Mouse (Mus musculus): ENCODE data around the gene Col15a1.

The Col15a1 gene

DNA sequence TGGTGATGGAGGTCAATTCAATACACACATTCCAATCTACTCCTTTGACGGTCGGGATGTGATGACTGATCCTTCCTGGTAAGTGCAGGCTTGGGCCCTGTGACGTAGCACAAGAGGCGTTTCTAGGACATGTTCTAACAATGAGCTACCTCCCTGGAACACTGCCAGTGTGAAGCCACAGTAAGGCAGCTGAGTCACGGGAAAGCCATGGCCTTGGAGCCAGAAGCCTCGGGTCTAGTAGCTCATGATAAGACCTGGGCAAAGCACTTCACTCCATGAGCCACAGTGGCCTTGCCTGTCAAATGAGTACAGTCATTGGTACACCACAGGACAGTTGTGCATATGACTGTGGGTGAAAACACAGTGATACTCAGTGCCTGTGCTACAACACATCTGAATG lies 102.9 kb downstream of the Col15a1 start:
- DNase-seq: no peak

GRCm38 (mm10) chr4:47311467-47311866 lies 103.5 kb downstream of the Col15a1 start:
- no peak for DNase-seq

DNA sequence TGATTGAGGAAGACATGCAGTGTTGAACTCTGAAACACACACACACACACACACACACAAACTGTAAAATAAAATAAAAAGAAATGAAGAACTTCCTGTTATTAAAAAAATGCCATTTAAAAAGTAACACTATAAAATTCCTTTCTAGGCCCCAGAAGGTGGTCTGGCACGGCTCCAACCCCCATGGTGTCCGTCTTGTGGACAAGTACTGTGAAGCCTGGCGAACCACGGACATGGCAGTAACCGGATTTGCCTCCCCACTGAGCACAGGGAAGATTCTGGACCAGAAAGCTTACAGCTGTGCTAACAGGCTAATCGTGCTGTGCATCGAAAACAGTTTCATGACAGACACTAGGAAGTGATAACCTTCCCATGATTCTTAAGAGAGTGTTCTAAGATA lies 104.0 kb downstream of the Col15a1 start:
- DNase-seq: peak; percentile 24 to 50

GRCm38 (mm10) chr4:47312676-47313075 lies 104.7 kb downstream of the Col15a1 start:
- no peak for DNase-seq

DNA sequence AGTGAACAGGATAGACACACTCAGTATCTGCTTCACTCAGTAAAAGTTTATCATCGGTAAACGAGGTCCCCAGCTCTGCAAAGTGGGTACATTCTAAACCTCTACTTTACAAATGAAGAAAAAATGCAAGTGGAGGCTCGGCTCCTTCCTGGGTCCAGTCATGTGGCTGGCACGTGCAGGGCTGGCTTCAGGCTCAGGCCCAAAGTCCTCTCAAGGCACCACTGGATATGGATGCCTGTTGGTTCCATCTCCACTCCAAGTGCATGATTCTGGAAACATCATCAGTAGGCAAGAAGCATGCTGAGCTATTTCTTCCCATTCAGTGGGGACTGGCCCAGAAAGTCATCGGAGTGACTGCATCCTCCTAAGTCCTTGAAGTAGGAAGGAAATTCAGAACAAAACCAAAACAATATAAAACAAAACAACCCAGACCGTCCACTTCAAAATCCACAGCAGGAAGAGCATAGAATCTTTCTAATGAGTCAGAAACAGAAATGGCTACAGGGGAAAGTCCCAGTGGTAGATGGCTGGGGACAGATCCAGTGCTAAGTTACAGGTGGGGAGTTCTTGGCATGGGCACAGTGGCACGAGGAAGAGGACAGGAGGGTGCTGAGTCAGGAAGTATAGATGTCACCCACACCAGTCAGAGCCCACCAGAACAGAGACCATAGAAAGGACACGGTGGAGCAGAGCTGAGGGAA lies 105.9 kb downstream of the Col15a1 start:
- no peak for DNase-seq

DNA sequence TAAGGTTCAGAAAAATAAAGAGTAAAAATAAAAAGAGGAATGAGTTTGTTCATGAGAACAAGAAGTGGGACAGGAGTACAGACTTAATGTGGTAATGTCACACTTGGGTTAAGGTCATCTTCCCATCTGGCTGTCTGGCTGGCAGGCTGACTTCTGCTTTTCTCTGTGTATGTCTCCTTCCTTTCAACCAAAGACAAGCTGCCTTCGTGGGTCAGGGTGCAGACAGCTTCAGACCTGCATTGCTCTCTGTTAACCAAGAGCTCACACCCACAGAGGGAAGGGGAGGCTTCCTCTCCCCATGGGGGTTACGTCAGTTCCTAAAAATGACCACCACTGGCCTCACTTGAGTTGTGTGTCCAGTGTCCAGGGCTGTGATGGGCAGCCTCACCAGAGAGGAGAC lies 107.5 kb downstream of the Col15a1 start:
- no peak for DNase-seq

DNA sequence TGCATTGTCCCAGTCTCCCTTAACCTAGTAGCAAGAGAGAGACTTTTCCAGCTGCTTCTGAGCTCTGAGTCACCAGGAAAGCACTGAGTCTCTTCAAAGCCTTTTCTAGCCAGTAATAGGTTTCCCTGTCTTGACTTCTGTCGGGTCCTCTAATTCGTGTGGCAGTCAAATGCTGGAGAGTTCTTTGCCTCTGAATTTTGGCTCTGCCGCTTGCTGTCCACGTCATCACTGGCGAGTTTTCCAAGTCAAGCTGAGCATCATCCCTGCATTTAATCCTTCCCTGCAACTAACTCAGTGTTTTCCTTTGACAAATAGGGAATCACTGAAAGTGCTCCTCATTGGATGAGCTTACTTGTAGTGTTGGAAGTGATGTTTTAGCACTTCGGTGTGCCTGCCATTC lies 108.5 kb downstream of the Col15a1 start:
- DNase-seq: peak; percentile 63 to 70

- no peak for DNase-seq
These were observed 111.8 kb downstream of the Col15a1 start for GRCm38 (mm10) chr4:47319561-47320321.

DNA sequence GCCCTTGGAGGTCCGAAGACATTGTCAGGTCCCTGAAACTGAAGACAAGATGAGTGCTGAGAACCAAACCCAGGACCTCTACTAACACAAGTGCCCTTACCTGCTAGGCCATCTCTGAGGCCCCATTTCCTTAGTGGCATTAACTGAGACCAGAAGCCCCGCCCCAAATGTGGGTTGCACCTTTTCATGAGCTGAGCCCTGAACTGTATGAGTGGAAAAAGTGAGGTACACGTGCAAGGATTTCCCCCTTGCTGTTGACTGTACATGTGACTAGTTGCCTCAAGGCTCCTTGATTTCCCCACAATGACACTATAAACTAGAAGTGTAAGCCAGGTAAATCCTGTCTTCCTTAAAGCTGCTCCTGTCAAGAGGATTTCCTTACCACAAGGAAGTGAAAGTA lies 114.4 kb downstream of the Col15a1 start:
- no peak for DNase-seq

DNA sequence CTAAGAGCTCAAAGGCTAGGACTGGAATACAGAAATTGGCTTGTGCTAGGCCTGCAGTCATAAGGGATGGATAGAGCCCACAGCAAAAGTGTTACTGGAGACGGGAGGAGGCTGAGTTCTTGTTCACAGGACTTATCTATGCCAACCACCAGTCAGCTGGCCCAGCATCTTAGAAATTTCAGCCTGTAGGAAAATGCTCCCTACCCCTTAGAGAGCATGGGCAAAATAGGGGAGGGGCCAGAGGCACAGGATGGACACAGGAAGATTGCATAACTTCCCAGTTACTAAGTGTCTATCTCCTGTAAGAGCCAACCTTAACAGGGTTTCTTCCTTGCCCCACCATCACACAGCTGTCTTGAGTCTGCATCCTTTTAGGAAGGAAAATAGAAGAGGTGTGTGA lies 116.2 kb downstream of the Col15a1 start:
- DNase-seq: no peak

GRCm38 (mm10) chr4:47327782-47328181 lies 119.8 kb downstream of the Col15a1 start:
- DNase-seq: no peak

DNA sequence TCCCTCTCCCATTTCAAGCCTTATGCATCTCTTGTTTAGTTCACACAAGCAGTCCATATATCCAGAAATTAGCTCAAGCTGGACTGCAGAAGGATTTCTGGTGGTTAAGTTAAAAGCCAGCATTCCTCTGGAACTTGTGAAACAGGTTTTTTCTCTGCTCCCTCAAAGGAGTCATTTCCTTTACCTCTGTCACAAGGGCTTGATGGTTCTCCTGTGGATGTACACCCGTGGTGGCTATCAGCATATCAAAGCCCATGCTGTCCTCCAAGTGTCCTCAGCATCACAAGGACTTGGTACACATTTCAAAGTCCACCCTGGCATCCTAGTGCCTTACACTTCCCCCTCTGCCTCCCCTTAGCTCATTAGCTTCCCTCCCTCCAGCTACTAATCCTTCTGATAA lies 121.3 kb downstream of the Col15a1 start:
- DNase-seq: no peak

DNA sequence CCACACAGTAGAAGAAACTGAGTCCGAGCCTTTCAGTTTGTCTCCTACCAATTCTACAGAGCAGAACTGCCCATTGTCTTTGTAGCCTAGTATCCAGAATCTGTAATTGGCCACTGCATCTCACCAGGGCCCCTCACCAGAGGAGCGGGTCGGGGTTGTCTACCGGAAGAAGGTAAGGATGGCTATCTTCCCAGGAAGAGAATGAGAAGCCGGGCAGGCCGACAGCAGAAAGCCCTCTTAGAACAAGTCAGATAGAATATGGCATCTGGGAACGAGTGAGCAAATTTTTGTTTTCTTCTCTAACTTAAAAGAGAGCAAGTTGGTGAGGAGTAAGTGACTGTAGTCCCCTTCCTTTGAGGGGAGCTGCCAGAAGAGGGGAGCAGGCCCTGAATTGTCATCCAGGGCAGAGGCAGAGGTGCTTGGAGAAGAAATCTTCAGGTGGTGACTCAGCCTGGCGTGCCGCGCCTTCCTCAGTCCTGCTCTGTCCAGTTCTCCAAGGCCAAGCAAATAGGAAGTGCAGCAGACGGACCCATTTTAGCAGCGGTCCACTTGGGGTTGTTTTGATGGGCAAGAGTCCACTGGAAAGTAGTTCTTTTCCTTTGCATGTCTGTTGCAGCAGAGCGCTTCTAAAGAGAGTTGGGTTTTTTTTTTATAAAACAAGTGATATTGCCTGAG lies 122.6 kb downstream of the Col15a1 start:
- no peak for DNase-seq

DNA sequence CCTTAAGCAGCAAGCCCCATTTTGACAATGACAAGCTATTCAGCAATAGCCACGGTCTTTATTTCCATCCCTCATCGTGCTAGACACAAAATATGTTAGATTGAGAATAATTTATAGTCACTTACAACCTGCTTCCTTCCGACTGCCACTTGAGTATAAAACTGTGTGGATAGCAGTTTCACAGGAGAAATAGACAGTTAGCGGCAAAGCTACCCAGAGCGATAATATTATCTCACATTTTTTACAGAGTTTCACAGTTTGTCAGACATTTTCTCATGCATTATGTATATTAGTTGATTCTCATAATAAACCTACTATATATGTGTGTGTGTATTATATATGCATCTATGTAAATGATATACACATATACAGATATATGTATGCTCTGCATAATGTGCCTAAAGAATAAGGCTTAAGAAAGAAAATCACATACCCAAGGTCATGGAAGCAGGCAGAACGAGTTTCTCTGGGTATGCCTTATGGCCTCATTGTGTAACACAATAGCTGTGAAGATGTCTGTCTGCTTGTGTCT lies 124.9 kb downstream of the Col15a1 start:
- DNase-seq: no peak

DNA sequence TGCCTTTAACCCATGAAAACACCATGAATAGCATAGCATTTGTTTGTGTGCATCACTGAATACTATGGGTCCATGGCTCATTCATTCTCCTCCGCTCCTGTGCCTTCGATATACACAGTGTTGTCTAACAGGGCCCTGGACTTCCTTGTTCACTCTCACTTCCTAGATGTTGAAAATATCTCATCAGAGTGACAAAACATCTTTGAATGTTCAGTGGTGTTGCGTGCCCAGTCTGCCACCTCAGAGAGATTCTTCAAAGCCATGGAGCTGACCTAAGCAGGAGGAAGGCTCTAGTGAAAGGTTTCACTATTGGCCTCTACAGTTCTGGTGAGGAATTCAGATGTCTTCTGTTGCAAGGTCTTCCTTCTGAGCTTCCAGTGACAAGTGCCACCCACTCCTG lies 125.6 kb downstream of the Col15a1 start:
- no peak for DNase-seq

DNA sequence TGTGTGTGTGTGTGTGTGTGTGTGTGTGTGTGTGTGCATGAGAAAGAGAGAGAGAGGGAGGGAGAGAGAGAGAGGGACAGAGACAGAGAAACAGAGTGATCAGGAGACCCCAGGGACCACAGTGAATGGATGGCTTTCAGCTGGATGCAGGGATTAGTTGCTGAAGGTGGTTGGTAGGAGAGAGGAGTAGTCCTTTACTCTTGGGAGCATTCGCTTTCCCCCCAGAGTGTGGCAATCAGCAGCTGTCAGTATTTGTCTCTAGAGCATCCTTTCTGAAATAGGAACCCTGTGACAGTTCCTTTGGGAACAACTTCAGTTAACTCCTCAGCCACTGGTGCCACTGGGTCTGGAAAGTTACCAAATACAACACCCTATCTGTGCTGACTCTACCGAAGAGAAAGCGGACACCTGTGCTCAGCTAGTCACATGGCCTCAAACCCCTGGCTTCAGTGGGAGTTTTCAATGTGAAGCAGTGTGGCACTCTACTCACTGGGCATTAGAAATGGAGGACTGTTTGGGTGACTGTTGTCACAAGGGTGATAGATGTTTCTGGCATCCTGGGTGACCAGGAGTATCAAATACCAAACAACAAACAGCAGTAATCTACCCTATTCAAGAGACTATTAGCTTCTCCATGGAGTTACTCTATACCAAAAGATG lies 129.1 kb downstream of the Col15a1 start:
- DNase-seq: no peak

DNA sequence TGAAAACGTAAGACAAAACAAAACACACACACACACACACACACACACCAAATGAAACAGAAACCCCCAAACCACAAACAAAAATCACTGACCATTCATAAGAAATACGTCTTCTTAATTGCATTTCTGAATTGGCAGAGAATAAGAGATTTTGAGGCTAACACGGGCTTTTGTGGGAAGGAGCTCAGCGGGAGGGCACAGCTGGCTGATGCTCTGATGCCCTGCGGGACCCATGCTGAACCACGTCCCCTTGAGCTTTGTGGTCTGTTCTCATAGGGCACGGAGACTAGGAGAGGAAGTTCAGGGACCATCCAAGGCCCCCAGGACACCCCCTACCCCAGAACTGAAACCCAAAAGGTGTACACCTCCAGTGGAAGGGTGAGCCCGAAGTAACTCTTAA lies 134.7 kb downstream of the Col15a1 start:
- DNase-seq: no peak

- DNase-seq: no peak
These were observed 139.1 kb downstream of the Col15a1 start for GRCm38 (mm10) chr4:47347022-47347421.

GRCm38 (mm10) chr4:47349759-47350158 lies 141.8 kb downstream of the Col15a1 start:
- peak in 1 of 2 experiments; percentile 6 for DNase-seq

DNA sequence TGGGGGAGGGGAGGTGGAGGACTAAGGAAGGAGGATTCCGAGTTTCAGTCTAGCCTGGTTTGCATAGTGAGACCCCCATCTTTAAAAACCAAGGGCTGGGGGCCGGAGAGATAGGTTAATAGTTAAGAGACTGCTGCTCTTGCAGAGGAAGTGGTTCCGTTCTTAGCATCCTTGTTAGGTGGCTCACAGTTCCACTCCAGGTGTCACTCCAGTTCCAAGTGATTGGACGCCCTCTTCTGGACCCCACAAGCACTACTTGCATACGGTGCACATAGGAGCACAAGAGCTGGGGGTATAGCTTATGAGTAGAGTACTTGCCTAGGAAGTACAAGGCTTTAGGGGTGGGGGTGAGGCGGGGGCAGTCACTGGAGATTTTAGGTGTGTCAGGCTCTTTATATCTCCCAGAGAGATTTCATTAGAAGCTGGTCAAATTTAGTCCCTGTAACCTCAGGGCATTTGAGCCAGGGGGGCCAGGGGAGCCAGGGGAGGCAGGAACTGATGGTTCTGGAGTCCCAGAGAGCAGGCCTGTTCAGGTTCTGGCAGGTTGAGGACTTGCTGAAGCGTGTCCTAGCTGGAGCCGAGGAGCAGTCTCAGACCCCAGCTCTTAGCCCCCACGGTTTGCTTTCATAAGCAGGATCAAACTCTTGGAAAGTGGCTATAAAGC lies 143.6 kb downstream of the Col15a1 start:
- DNase-seq: peak; percentile 35 to 66

DNA sequence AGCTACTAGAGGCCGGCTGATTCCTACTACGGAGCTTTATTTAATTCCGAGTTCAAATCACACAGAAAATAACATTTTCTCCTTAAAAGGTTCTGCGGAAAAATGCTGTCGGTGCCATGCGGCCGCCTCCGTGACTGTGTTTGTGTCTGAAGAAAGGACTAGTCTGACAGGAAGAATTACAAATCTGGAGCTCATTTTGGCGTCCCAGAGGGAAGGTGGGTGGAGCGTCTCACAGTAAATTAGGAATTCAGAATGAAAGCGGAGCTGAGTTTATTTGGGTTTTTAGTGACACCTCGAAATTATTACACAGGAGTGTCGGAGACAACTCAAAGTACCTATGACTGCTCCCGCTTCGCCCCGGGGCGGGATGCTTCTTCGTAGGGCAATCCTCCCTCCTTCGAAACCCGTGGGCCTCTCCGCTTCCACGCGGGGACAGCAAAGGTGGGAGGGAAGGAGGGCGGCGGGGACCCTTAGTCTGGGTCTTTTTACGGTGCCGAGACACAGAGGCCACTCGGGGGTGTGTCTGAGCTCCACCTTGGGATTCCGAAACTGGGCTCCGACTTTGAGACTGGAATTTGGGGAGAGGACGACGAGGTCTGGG lies 144.2 kb downstream of the Col15a1 start:
- peak; percentile 23 to 26 for DNase-seq

GRCm38 (mm10) chr4:47352803-47353388 lies 144.9 kb downstream of the Col15a1 start, which contains the start of gene Tgfbr1:
Gene Tgfbr1 (plus strand): TSS chr4:47353222.
- peak; percentile 88 to 92 for DNase-seq
